Mouse (Mus musculus): Measurements from ENCODE around the gene Pgpep1l. TPM values are rescaled to one million over a fixed set of nuclear protein-coding genes. Genes with fewer than 3 reads are reported as not detected.

The Pgpep1l gene
- polyA plus RNA-seq, 1 experiment from 2014 or later, result not detected

DNA sequence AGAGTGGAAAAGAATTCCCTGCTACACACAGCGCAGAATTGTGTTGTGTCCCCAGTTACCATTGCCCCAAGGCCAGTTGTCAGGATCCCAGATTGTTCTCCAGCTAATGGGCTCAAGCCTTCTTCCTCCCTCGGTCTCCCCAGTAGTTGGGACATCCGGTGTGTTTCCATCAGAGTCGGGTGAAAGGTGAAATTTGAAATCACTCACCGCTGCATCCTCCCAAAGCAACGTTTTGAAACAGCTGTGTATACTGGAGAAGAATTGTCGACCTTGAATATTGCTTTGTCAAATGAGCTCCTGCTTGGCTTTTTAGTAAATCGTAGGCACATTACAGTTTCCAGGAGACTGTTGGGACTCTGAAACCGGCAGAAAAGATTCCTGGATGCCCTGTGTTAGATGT, 10.9 kb upstream of the Pgpep1l start:
- no peak overlapping the region for H3K4me3 ChIP-seq (replicated peaks)
- peaks cover 47% of the 10 kb centered on the region for H3K4me1 ChIP-seq (replicated peaks)
- H3K4me2 ChIP-seq, result no peak overlapping the region
- no peak overlapping the region for H3K27ac ChIP-seq
- ATAC-seq (ENCODE audit: insufficient number of reproducible peaks, insufficient read depth, low FRiP score, low TSS enrichment, low read depth), result no peak
- no peaks in the 10 kb centered on the region for H3K36me3 ChIP-seq
- no peaks in the 10 kb centered on the region for H3K9me3 ChIP-seq
- WGBS, result 64% methylated on average over 9 of the region's 9 CpGs
- H3K27me3 ChIP-seq, result peaks cover 6% of the 10 kb centered on the region; the same call in 1 of the 2 replicates
- no peak overlapping the region for H3K9ac ChIP-seq (replicated peaks)

- H3K4me1 ChIP-seq (replicated peaks), result peaks cover 41% of the 10 kb centered on the region
- WGBS, result 42% methylated on average over 2 of the region's 2 CpGs
Measured at GRCm38 (mm10) chr7:68274218-68274617, 10.2 kb upstream of the Pgpep1l start.

GRCm38 (mm10) chr7:68273515-68273914, 9.5 kb upstream of the Pgpep1l start, which contains the start of gene Fam169b:
Gene Fam169b, plus strand, starts transcription at chr7:68273839.
- H3K9me3 ChIP-seq, result no peaks in the 10 kb centered on the region
- H3K36me3 ChIP-seq, result no peaks in the 10 kb centered on the region
- no peak for ATAC-seq (ENCODE audit: insufficient number of reproducible peaks, insufficient read depth, low FRiP score, low TSS enrichment, low read depth)
- H3K27me3 ChIP-seq, result peaks cover 6% of the 10 kb centered on the region; the same call in 1 of the 2 replicates
- H3K9ac ChIP-seq (replicated peaks), result no peak within 1 kb of the TSS
- H3K4me2 ChIP-seq, result no peak within 1 kb of the TSS
- H3K27ac ChIP-seq, result no peak within 1 kb of the TSS
- no peak within 1 kb of the TSS for H3K4me3 ChIP-seq (replicated peaks)
- H3K4me1 ChIP-seq (replicated peaks), result peaks cover 37% of the 10 kb centered on the region

More at GRCm38 (mm10) chr7:68274218-68274617, 10.2 kb upstream of the Pgpep1l start:
- no peak for ATAC-seq (ENCODE audit: insufficient number of reproducible peaks, insufficient read depth, low FRiP score, low TSS enrichment, low read depth)
- H3K4me3 ChIP-seq (replicated peaks), result no peak overlapping the region
- H3K9ac ChIP-seq (replicated peaks), result no peak overlapping the region
- H3K27me3 ChIP-seq, result peaks cover 6% of the 10 kb centered on the region; the same call in 1 of the 2 replicates
- no peak overlapping the region for H3K4me2 ChIP-seq
- no peak overlapping the region for H3K27ac ChIP-seq
- no peaks in the 10 kb centered on the region for H3K9me3 ChIP-seq
- no peaks in the 10 kb centered on the region for H3K36me3 ChIP-seq

DNA sequence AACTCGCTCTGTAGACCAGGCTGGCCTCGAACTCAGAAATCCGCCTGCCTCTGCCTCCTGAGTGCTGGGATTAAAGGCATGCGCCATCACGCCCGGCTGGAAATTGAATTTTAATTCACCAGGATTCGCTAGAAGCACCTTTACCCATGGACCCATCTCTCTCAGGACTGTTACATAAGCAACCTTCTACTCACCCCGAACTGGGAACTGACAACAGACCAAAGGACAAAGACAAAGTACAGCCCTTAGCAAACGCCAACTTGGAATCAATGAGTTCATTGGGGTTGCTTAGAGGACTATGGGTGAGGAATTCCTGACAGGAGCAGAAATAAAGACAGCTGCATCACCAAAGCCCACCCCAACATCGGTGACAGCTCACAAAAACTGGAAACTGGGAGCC, 8.6 kb upstream of the Pgpep1l start:
- 92% methylated on average over 10 of the region's 10 CpGs for WGBS
- H3K9me3 ChIP-seq, result no peaks in the 10 kb centered on the region
- H3K9ac ChIP-seq (replicated peaks), result no peak overlapping the region
- no peak overlapping the region for H3K4me3 ChIP-seq (replicated peaks)
- peaks cover 6% of the 10 kb centered on the region; the same call in 1 of the 2 replicates for H3K27me3 ChIP-seq
- no peak overlapping the region for H3K27ac ChIP-seq
- peaks cover 29% of the 10 kb centered on the region for H3K4me1 ChIP-seq (replicated peaks)
- no peak overlapping the region for H3K4me2 ChIP-seq
- no peak for ATAC-seq (ENCODE audit: insufficient number of reproducible peaks, insufficient read depth, low FRiP score, low TSS enrichment, low read depth)
- no peaks in the 10 kb centered on the region for H3K36me3 ChIP-seq

DNA sequence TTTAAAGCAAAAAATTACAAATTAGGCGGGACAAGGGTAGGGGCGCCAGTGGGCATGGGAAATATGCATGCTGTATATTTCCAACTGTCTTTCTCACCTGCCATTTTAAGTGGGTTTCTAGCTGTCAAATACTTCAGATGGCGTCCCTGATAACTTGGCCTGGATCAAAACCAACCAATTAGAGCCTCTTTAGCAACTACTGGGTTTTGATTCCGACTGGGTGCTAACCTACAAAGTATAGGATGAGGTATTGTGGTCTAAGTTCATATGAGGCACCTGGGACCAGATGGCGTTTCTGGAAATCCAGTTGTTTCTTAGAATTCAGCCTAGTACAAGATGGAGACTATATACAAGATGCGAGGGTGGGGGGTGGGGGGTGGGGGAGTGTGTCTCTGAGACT, 7.8 kb upstream of the Pgpep1l start:
- H3K27me3 ChIP-seq, result peaks cover 6% of the 10 kb centered on the region; the same call in 1 of the 2 replicates
- no peak overlapping the region for H3K4me2 ChIP-seq
- no peaks in the 10 kb centered on the region for H3K36me3 ChIP-seq
- H3K4me3 ChIP-seq (replicated peaks), result no peak overlapping the region
- no peak overlapping the region for H3K27ac ChIP-seq
- no peak overlapping the region for H3K9ac ChIP-seq (replicated peaks)
- no peak for ATAC-seq (ENCODE audit: insufficient number of reproducible peaks, insufficient read depth, low FRiP score, low TSS enrichment, low read depth)
- 91% methylated on average over 6 of the region's 6 CpGs for WGBS
- H3K9me3 ChIP-seq, result no peaks in the 10 kb centered on the region
- peaks cover 27% of the 10 kb centered on the region for H3K4me1 ChIP-seq (replicated peaks)

GRCm38 (mm10) chr7:68270551-68270950, 6.5 kb upstream of the Pgpep1l start:
- Histone ChIP-seq H3K4me1 (replicated peaks) (peaks cover 28% of the 10 kb centered on the region), H3K27ac (no peak overlapping the region), H3K9ac (replicated peaks) (no peak overlapping the region), H3K9me3 (no peaks in the 10 kb centered on the region), H3K4me2 (no peak overlapping the region), H3K27me3 (peaks cover 3% of the 10 kb centered on the region; the same call in 1 of the 2 replicates), H3K36me3 (no peaks in the 10 kb centered on the region), H3K4me3 (replicated peaks) (no peak overlapping the region)
- no peak for ATAC-seq (ENCODE audit: insufficient number of reproducible peaks, insufficient read depth, low FRiP score, low TSS enrichment, low read depth)
- WGBS, result 26% methylated on average over 4 of the region's 4 CpGs

- ATAC-seq (ENCODE audit: insufficient number of reproducible peaks, insufficient read depth, low FRiP score, low TSS enrichment, low read depth), result no peak
- Histone ChIP-seq H3K4me1 (replicated peaks) (peaks cover 49% of the 10 kb centered on the region), H3K27ac (peak overlapping the region; percentile 13), H3K36me3 (no peaks in the 10 kb centered on the region), H3K4me3 (replicated peaks) (no peak overlapping the region), H3K27me3 (no peaks in the 10 kb centered on the region), H3K9ac (replicated peaks) (no peak overlapping the region), H3K9me3 (no peaks in the 10 kb centered on the region), H3K4me2 (peak overlapping the region; percentile 5; the same call in 1 of the 2 replicates)
- 5% methylated on average over 6 of the region's 6 CpGs for WGBS
Measured at GRCm38 (mm10) chr7:68266691-68267090, 2.7 kb upstream of the Pgpep1l start.

DNA sequence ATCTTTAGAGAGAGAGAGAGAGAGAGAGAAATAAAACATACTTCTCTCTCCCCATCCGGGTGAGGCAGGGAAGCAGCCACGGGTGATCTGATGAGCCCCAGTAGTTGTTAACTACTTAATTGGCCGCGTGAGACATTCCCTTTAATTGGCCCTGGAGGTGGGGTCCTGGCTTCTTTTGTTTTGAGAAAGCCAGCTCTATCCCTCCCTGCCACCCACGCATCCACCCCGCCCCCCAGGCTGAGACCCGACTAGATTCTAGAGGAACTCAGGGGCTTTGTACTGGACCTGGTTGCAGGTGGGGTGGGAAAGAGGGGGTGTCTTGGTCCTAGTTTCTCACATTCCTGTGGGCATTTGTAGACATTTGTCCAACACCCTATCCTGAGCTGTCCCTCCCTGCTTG, 1.4 kb upstream of the Pgpep1l start:
- Histone ChIP-seq H3K9ac (replicated peaks) (no peak overlapping the region), H3K27me3 (no peaks in the 10 kb centered on the region), H3K4me3 (replicated peaks) (no peak overlapping the region), H3K36me3 (no peaks in the 10 kb centered on the region), H3K4me2 (no peak overlapping the region), H3K4me1 (replicated peaks) (peaks cover 43% of the 10 kb centered on the region), H3K9me3 (no peaks in the 10 kb centered on the region), H3K27ac (no peak overlapping the region)
- ATAC-seq (ENCODE audit: insufficient number of reproducible peaks, insufficient read depth, low FRiP score, low TSS enrichment, low read depth), result no peak
- 21% methylated on average over 7 of the region's 7 CpGs for WGBS

GRCm38 (mm10) chr7:68264531-68264930, 498 bp upstream of the Pgpep1l start:
- H3K36me3 ChIP-seq, result no peaks in the 10 kb centered on the region
- no peak overlapping the region for H3K9ac ChIP-seq (replicated peaks)
- H3K4me3 ChIP-seq (replicated peaks), result peak overlapping the region; percentile 34; the same call in 1 of the 2 replicates
- peak overlapping the region; percentile 64 for H3K4me2 ChIP-seq
- peak overlapping the region; percentile 84 for H3K27ac ChIP-seq
- H3K9me3 ChIP-seq, result no peaks in the 10 kb centered on the region
- H3K4me1 ChIP-seq (replicated peaks), result peaks cover 43% of the 10 kb centered on the region
- WGBS, result 16% methylated on average over 14 of the region's 14 CpGs
- no peaks in the 10 kb centered on the region for H3K27me3 ChIP-seq
- ATAC-seq (ENCODE audit: insufficient number of reproducible peaks, insufficient read depth, low FRiP score, low TSS enrichment, low read depth), result no peak

DNA sequence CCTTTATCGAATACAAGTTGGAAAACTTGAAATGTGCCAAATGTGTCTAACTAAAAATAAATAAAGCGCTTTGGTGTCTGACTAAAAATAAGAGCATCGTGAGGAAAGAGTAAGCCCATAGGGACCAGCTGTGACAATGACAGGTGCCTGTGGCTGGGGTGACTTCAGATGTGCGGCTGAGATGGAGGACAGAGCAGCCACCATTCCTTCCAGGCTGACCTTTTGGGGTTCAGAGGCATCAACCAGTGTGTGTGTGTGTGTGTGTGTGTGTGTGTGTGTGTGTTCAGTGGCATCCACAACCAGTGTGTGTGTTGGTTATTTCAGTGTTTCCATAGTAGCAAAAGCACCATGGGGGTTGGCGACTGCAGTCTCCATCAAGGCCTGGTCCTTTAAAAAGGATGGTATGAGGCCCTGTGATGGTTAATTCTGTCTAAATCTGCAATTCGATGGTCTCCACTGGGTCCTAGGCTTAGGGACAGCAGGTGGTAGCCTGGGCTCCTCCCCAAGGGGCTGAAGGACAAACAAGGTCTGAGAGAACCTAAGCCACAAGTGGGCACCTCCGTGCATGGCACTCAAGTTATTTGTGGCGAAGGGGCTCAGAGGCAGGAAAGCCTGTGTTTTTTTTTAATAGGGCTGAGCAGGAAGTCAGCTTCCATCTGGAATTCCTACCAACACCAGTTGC, 546 bp downstream of the Pgpep1l start:
- WGBS, result 41% methylated on average over 8 of the region's 8 CpGs
- peak overlapping the region; percentile 84 for H3K27ac ChIP-seq
- H3K36me3 ChIP-seq, result no peaks in the 10 kb centered on the region
- no peaks in the 10 kb centered on the region for H3K9me3 ChIP-seq
- ATAC-seq (ENCODE audit: insufficient number of reproducible peaks, insufficient read depth, low FRiP score, low TSS enrichment, low read depth), result peak; percentile 60; the same call in 1 of the 2 replicates
- H3K27me3 ChIP-seq, result no peaks in the 10 kb centered on the region
- peaks cover 45% of the 10 kb centered on the region for H3K4me1 ChIP-seq (replicated peaks)
- H3K4me3 ChIP-seq (replicated peaks), result peak overlapping the region; percentile 34
- H3K9ac ChIP-seq (replicated peaks), result no peak overlapping the region
- H3K4me2 ChIP-seq, result peak overlapping the region; percentile 64

DNA sequence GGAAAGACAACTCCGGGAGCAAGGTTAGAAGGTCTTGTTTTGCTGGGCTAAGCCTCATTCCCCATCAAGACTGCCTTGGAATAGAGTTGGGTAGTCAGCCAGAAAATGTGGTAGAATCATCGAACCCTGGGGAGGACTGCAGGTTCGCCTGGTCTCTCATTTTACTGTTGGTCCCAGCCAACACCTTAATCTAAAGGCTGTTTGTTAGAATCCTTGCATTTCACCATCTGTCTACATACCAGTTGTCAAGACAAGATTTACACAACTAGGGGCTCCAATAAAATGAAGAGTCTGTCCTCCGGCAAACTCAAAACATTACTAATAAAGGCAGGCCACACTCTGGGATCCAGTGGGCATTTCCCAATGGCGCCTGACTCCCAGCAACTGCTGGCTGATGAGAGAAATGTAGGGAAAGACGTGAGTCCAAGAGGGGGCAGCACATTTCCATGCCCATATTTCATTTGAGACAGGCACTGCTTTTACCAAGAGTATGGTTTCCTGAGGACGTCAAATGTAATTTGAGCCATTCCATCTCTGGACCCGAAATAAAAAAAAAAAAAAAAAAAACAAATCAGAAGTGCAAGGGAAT, 1.3 kb downstream of the Pgpep1l start:
- H3K36me3 ChIP-seq, result no peaks in the 10 kb centered on the region
- no peak overlapping the region for H3K4me2 ChIP-seq
- 33% methylated on average over 8 of the region's 8 CpGs for WGBS
- H3K4me1 ChIP-seq (replicated peaks), result peaks cover 53% of the 10 kb centered on the region
- no peaks in the 10 kb centered on the region for H3K27me3 ChIP-seq
- no peak overlapping the region for H3K9ac ChIP-seq (replicated peaks)
- peak overlapping the region; percentile 58 for H3K27ac ChIP-seq
- no peak for ATAC-seq (ENCODE audit: insufficient number of reproducible peaks, insufficient read depth, low FRiP score, low TSS enrichment, low read depth)
- no peaks in the 10 kb centered on the region for H3K9me3 ChIP-seq
- H3K4me3 ChIP-seq (replicated peaks), result no peak overlapping the region

Data from limb, embryonic 12.5 days (tissue).